Mouse (Mus musculus) embryonic facial prominence, embryonic 11.5 days (tissue): ENCODE measurements at regions not wholly inside any gene's neighbourhood (a gene's known extent, or its start where the extent isn't known, plus 50 kb on each side); places are given as distances from the start of the nearest gene placed in this dataset.

Experiments used
- ATAC-seq: fragments of 200-750 bp; cut with Nextera tagmentation; replicated peaks from 2 replicates; pipeline ENCODE4 v1.8.0; 2017; ENCODE audit warnings: low read depth; ENCODE audit not compliant: insufficient number of reproducible peaks, low FRiP score, low TSS enrichment
- DNase-seq: peaks from one replicate; pipeline ENCODE4 v3.0.0-alpha.2; 2015; ENCODE audit warnings: low spot score
- H3K27ac ChIP-seq: fragments of 300-500 bp; sonication (generic); replicated peaks from 2 replicates; pipeline ENCODE4 v1.5.1; 2014; ENCODE audit warnings: mild to moderate bottlenecking, low read depth, low read length, control low read depth
- H3K27me3 ChIP-seq: fragments of 300-500 bp; sonication (generic); 2 replicates; pipeline ENCODE4 v1.6.1; 2014; ENCODE audit warnings: mild to moderate bottlenecking, low read length, moderate library complexity, mixed read lengths; ENCODE audit not compliant: control insufficient read depth, insufficient read depth
- H3K36me3 ChIP-seq: fragments of 300-500 bp; sonication (generic); replicated peaks from 2 replicates; pipeline ENCODE4 v1.6.1; 2014; ENCODE audit warnings: low read depth, mild to moderate bottlenecking, low read length, moderate library complexity, mixed read lengths; ENCODE audit not compliant: control insufficient read depth, insufficient read depth
- H3K4me1 ChIP-seq: fragments of 300-500 bp; sonication (generic); 2 replicates; pipeline ENCODE4 v1.6.1; 2014; ENCODE audit warnings: low read length, mixed read lengths; ENCODE audit not compliant: control insufficient read depth, insufficient read depth
- H3K4me2 ChIP-seq: fragments of 300-500 bp; sonication (generic); 2 replicates; pipeline ENCODE4 v1.6.1; 2014; ENCODE audit warnings: low read depth, mild to moderate bottlenecking, control low read depth, low read length, moderate library complexity
- H3K4me3 ChIP-seq: fragments of 300-500 bp; sonication (generic); 2 replicates; pipeline ENCODE4 v1.5.1; 2014; ENCODE audit warnings: low read depth, low read length, control low read depth
- H3K9ac ChIP-seq: fragments of 300-500 bp; sonication (generic); replicated peaks from 2 replicates; pipeline ENCODE4 v1.6.1; 2014; ENCODE audit warnings: mild to moderate bottlenecking, control low read depth, low read length
- H3K9me3 ChIP-seq: fragments of 300-500 bp; sonication (generic); replicated peaks from 2 replicates; pipeline ENCODE4 v1.6.1; 2016; ENCODE audit warnings: mild to moderate bottlenecking, low read length, inconsistent platforms, mixed read lengths; ENCODE audit not compliant: control insufficient read depth
- WGBS: fragments of 180-500 bp; shearing (Covaris S2); extraction: QIAGEN DNeasy Blood & Tissue Kit; methylation state at CpG from one replicate; pipeline ENCODE4 v1.1.7; 2014; 5-methylcytosine and 5-hydroxymethylcytosine counted together

DNA sequence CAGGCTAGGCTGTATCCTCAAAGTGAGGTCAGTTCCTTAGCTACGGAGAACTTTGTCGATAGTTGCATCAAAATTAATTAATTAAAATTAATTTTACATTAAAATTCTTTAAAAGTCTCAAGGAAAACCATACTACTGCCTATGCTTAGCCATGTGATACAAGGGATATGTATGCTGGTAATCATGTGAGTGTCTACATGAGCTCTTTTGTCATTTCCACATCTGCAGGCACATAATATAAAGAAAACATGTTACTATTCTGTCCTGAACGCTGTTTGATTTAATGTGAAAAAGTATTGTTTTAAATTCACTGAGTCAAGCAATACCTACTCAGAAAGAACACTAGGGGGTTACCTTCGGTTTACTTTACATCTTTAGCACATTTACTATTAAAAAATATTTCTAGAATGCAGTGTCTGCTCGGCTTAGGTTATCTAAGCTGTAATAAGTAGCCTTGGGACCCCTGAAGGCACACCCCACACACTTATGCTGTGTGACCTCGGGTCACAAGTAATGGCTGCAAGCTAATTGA, 273.2 kb downstream of the Gm11146 start:
- Histone ChIP-seq H3K4me2 (peak overlapping the region; percentile 45), H3K27me3 (no peaks in the 10 kb centered on the region), H3K27ac (peak overlapping the region; percentile 78), H3K4me3 (peak overlapping the region; percentile 50), H3K4me1 (no peaks in the 10 kb centered on the region; the same call in 1 of the 2 replicates), H3K9me3 (no peaks in the 10 kb centered on the region), H3K36me3 (no peaks in the 10 kb centered on the region), H3K9ac (peak overlapping the region; percentile 81)
- DNase-seq = no peak
- 19% methylated on average over 6 of the region's 6 CpGs for WGBS
- ATAC-seq = peak; percentile 85

DNA sequence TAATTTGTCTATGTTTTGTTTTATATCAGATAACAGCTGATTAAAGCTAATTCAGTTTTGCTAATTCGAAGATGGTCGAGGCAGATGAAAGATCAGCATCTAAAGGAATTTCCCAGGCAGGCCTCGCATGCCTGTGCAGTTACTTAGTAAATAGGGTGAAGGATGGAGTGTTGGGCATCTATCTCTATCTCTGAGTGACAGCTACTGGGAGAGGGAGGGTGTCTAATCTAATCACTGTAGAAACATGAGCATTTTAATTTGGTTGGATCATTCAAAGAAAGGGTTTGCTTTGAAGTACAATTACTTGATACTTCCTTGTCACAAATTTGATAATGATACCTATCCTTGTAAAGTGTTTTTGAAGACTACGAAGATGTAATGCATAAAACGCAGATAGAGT, 273.8 kb downstream of the Gm11146 start:
- Histone ChIP-seq H3K9me3 (no peaks in the 10 kb centered on the region), H3K36me3 (no peaks in the 10 kb centered on the region), H3K27ac (no peak overlapping the region), H3K9ac (no peak overlapping the region), H3K4me2 (no peak overlapping the region), H3K4me3 (no peak overlapping the region), H3K4me1 (no peaks in the 10 kb centered on the region; the same call in 1 of the 2 replicates), H3K27me3 (no peaks in the 10 kb centered on the region)
- ATAC-seq (no peak), DNase-seq (no peak)
- 46% methylated on average over 5 of the region's 5 CpGs for WGBS

DNA sequence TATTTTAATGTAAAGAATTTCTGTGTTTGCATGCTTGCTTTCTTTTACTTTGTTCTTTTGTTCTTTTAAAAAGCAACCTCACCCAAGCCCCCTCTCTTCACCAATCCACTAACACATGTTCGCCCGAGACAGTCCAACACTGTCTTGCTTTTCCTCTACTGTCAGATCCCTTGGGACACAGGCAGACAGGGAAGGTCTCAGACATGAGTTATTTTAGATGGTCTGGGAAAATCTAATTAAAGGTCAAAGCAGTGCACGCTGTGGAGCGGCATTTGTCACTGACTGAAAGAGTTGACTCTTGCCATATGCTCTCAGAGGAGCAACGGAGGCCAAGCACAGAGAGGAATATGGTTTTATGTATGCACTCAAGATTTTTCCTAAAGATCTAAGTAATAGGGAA, 279.6 kb downstream of the Gm11146 start:
- no peaks in the 10 kb centered on the region for H3K27me3 ChIP-seq
- no peak overlapping the region for H3K9ac ChIP-seq
- DNase-seq (no peak), ATAC-seq (no peak)
- 28% methylated on average over 5 of the region's 5 CpGs for WGBS
- no peaks in the 10 kb centered on the region for H3K36me3 ChIP-seq
- no peak overlapping the region for H3K4me2 ChIP-seq
- H3K4me3 ChIP-seq = no peak overlapping the region
- H3K27ac ChIP-seq = no peak overlapping the region
- no peaks in the 10 kb centered on the region for H3K4me1 ChIP-seq
- no peaks in the 10 kb centered on the region for H3K9me3 ChIP-seq

DNA sequence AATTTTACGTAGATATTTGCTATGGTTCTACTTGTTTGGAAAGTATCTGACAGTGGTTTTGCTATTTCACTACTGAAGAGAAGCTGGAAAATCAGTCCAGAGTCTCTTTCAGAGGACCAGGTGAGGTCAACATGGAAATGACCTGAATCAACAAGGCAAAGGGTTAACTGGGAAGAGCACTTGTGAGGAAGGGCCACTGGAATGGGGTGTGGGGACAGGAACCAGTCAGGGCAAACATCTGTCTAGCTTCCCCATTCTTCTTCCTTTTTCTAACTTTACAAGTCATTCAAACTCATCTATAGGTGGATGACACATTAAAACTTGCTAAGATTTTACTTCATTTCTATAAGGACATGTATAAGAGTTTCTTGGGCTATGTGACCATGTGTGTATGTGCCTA, 283.7 kb downstream of the Gm11146 start:
- no peaks in the 10 kb centered on the region for H3K9me3 ChIP-seq
- ATAC-seq (no peak), DNase-seq (no peak)
- no peak overlapping the region for H3K9ac ChIP-seq
- no peaks in the 10 kb centered on the region for H3K4me1 ChIP-seq
- 91% methylated on average over 1 of the region's 1 CpGs for WGBS
- H3K4me3 ChIP-seq = no peak overlapping the region
- H3K27me3 ChIP-seq = no peaks in the 10 kb centered on the region
- no peaks in the 10 kb centered on the region for H3K36me3 ChIP-seq
- no peak overlapping the region for H3K4me2 ChIP-seq
- no peak overlapping the region for H3K27ac ChIP-seq

DNA sequence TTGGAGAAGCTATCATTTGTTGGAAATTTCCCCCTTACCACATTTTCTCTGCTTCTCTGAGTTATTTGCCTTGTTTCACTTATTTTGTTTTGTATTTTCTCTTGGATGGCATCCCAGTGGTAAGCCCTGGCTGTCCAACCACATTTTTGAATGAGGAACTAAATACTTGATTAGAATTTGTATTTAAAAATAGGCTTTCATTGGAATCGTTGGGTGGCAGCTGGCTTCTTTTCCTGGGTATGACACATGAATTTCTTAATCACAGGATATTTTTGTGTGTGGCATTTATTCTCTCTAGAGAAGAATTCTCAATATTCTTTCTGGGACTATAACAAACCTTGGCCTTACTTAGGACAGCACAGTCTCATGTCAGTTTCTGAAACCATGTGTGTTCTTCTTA, 286.5 kb downstream of the Gm11146 start:
- H3K36me3 ChIP-seq = no peaks in the 10 kb centered on the region
- no peak overlapping the region for H3K4me3 ChIP-seq
- H3K9me3 ChIP-seq = no peaks in the 10 kb centered on the region
- no peak overlapping the region for H3K4me2 ChIP-seq
- no peaks in the 10 kb centered on the region for H3K27me3 ChIP-seq
- DNase-seq (no peak), ATAC-seq (no peak)
- no peak overlapping the region for H3K27ac ChIP-seq
- whole genome bisulfite sequencing = 91% methylated on average over 1 of the region's 1 CpGs
- H3K4me1 ChIP-seq = no peaks in the 10 kb centered on the region
- H3K9ac ChIP-seq = no peak overlapping the region

DNA sequence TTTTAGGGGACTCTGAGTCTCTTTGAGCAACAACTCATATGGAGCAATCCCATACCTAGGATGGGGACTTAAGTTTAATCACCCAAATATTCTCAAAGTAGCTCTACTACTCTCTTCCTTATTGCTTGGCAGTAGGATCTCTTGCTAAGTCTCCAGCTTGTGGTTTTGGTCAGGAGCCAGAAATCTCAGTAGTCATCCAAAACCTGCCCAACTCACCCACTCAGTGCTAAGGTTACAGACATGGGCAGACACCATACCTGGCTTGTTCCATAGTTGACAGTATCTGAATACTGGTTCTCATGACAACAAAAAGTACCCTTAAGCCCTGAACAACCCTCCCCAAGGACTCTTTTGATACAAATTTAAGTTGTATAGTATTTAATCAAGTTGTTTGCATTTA, 288.7 kb downstream of the Gm11146 start:
- no peak overlapping the region for H3K9ac ChIP-seq
- H3K27me3 ChIP-seq = no peaks in the 10 kb centered on the region
- H3K4me3 ChIP-seq = no peak overlapping the region
- DNase-seq (no peak), ATAC-seq (no peak)
- H3K27ac ChIP-seq = no peak overlapping the region
- H3K36me3 ChIP-seq = no peaks in the 10 kb centered on the region
- no peak overlapping the region for H3K4me2 ChIP-seq
- H3K4me1 ChIP-seq = no peaks in the 10 kb centered on the region
- no peaks in the 10 kb centered on the region for H3K9me3 ChIP-seq

DNA sequence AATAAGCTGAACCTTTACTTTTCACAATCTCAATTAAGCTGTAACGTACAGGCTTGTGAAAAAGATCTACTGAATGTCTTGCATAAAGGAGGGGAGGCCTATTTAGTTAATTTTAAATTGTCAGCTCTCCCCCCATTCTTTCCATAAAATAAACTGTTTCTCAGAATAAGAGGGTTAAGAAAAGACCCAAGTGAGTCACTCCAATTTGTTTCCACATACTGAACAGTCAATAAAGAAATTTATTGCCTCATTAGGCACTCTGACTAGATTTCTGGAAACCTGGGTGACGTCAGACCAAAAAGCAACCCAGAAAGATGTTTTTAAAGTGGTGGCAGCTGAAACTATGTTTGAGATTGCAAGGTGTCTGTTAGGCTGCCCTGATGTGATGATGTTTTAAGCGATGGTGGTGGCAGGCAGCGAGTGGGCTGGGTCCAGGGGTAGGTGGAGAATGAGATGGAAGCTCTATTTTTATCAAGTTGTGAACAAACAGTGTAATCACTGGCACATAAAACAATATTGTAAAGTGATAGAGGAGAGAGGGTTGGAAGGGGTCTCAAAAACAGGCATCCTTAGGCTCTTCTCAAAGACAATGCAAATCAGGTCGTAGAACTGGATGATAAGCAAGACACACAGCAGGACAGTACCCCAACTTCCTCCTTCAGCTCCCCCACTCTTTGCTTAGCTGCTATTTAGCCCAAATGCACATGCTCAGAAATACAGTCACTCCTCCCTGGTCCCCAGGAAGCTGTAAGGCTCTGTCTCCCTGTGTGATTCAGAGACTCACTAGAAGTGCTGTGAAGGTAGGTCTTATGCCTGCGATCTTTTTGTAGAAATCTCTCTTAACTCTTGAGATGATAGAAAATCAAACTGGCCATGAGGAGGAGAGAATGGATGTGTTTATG, 288.0 kb downstream of the Usp25 start:
- Histone ChIP-seq H3K27me3 (no peaks in the 10 kb centered on the region), H3K4me1 (no peaks in the 10 kb centered on the region), H3K4me3 (no peak overlapping the region), H3K27ac (no peak overlapping the region), H3K4me2 (no peak overlapping the region), H3K36me3 (no peaks in the 10 kb centered on the region), H3K9ac (no peak overlapping the region), H3K9me3 (no peaks in the 10 kb centered on the region)
- ATAC-seq = no peak
- no peak for DNase-seq
- 82% methylated on average over 6 of the region's 6 CpGs for WGBS

DNA sequence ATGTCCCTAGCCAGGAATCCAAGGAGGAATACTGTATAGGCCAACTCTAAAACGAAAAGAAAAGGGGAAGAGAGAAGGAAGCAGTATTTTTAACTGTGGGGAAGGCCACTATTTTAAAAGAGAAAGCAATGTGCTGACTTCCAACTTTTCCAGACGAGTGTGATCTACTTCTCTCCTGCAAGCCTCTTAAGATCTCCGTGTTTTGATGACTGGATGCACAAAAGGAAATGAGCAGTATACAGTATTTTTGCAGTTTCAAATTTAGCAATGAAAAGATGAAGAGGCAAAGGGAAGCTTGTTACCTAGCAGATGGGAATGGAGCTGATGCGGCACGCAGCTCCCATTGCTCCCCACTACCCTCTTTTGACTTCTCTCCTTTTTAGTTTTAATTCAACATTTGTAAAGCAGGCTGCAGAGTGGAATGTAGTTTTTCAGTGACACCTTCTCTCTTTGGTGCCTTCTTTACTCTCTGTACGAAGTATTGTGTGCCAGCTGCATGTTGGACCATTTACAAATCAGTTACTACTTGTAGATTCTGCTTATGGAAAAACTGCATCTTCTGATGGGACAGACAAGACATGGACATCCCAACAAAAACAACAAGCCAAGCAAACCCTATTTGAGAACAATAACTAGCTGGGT, 287.2 kb downstream of the Usp25 start:
- H3K4me1 ChIP-seq = no peaks in the 10 kb centered on the region
- no peak overlapping the region for H3K4me2 ChIP-seq
- DNase-seq (no peak), ATAC-seq (no peak)
- no peaks in the 10 kb centered on the region for H3K36me3 ChIP-seq
- H3K4me3 ChIP-seq = no peak overlapping the region
- H3K9me3 ChIP-seq = no peaks in the 10 kb centered on the region
- 76% methylated on average over 6 of the region's 6 CpGs for WGBS
- H3K27me3 ChIP-seq = no peaks in the 10 kb centered on the region
- no peak overlapping the region for H3K27ac ChIP-seq
- H3K9ac ChIP-seq = no peak overlapping the region
